Mouse (Mus musculus): ENCODE results near the gene Hps3. TPM values are rescaled to one million over a fixed set of nuclear protein-coding genes. Genes with fewer than 3 reads are reported as not detected.

Hps3 gene
- 53.8 and 67.9 TPM in 2 replicates for total RNA-seq (2023)

GRCm38 (mm10) chr3:20034719-20035404 is at the start of gene Hps3:
Hps3 (minus strand) TSS chr3:20035315.

GRCm38 (mm10) chr3:20057306-20058196 is 22.4 kb upstream of the Hps3 start, which contains the start of gene Hltf:
Hltf (plus strand) TSS chr3:20057811.

GRCm38 (mm10) chr3:19956885-19957284 is 78.2 kb downstream of the Hps3 start, which contains the start of gene Cp:
Cp (plus strand) TSS chr3:19957054.

Other genes starting within 250 kb of the Hps3 start
- not detected in 2 replicates for gene Cp, start 78.3 kb downstream of the Hps3 start, total RNA-seq (2023)
- 29.0 and 29.3 TPM in 2 replicates for gene Hltf, start 22.5 kb upstream of the Hps3 start, total RNA-seq (2023)
- 141 and 149 TPM in 2 replicates for gene Gyg, start 120.0 kb upstream of the Hps3 start, total RNA-seq (2023)
- gene Cpa3, start 206.9 kb upstream of the Hps3 start, total RNA-seq (2023), result 4.6 and 5.7 TPM in 2 replicates
- gene Cpb1, start 240.4 kb upstream of the Hps3 start, total RNA-seq (2023), result not detected in 2 replicates